Mouse (Mus musculus) liver, postnatal 0 days (tissue): ENCODE results near the gene Glud1.

Experiments
- CTCF ChIP-seq: sonication (generic); IDR thresholded peaks from 2 replicates; pipeline ENCODE4 v1.5.1; 2016; ENCODE audit warnings: antibody characterized with exemption, low read depth
- EP300 ChIP-seq: IDR thresholded peaks from 2 replicates; pipeline ENCODE4 v1.6.1; 2016; ENCODE audit warnings: antibody characterized with exemption, low read depth, mild to moderate bottlenecking

DNA sequence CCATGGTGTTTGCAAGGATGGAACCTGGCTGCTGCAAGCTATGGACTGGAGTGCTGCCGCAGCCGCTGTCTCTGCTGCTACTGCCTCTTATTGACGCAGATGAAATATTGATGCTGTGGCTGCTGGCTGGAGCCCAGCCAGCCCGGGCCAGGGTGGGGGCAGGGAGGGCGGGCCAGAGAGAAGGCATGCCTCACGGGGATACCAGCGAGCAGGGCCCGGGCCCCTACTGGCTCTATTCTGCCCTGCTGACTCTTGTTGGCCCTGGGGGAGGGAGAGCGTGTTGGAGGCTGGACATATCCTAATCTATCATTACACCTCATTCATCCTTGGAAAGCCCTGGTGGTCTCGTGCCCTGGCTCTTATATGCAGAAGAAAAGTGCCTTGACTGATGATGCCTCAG is 64.0 kb downstream of the Glud1 start, which contains the start of gene Sncg:
- TF ChIP-seq EP300 (no peak), CTCF (no peak)
